Mouse (Mus musculus): Measurements from ENCODE around the gene Mllt11.
"Not testable (repeated sequence)": the region's sequence is repeated elsewhere in the genome, so short reads cannot be mapped to it uniquely, and the experiment has no call there.

Mllt11 gene

DNA sequence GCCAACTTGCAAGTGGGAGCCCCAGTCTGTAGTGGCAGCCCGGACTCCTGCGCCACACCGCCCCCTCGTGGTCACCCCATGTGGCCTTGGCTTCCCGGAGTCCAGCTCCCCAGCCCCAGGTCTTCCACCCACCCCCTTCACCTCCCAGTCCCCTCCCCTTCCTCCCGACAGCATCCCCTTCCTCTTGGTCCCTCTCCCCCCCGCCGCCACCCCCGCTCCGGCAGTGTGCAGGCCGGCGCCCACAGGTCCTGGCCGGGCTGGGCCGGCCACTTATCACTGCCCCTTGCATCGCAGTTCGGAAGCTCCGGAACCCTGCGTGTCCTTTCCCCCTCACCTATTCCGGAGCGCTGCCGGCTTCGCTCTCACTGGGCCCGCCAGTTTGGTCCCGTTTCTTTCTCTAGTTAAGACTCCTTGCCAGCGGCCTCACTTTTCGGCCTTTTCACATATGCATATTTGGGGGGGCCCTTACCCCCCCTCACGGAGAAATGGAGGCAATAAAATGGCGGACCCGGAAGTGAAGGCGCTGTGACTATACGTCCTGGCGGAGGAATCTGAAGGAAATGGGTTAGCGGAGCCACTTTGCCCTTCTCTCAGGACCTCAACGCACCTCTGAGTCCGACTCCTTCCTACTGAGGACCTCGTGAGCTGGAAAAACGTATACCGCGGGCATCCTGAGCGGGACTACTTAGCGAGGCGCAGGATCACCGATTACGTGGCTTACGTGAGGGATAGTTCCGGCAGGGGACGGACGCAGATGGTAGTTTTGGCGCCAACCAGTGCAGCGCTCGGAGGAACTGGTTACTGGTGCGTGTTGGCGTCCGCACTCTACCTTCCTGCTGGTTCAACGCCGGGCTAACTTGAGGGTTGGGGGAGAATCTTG lies 14.5 kb downstream of the Mllt11 start, which contains the start of gene Gabpb2:
TSS of gene Gabpb2 (minus strand) at position 662 of the 880 bp plus-strand sequence.
- peak; percentile 100 for DNase-seq (ENCODE audit: extremely low read depth, low read depth)

- no peak for DNase-seq (ENCODE audit: extremely low read depth, low read depth)
Observed at GRCm38 (mm10) chr3:95216655-95217254, 15.2 kb downstream of the Mllt11 start.

GRCm38 (mm10) chr3:95213609-95213975 lies 18.4 kb downstream of the Mllt11 start:
- no peak for DNase-seq (ENCODE audit: extremely low read depth, low read depth)

DNA sequence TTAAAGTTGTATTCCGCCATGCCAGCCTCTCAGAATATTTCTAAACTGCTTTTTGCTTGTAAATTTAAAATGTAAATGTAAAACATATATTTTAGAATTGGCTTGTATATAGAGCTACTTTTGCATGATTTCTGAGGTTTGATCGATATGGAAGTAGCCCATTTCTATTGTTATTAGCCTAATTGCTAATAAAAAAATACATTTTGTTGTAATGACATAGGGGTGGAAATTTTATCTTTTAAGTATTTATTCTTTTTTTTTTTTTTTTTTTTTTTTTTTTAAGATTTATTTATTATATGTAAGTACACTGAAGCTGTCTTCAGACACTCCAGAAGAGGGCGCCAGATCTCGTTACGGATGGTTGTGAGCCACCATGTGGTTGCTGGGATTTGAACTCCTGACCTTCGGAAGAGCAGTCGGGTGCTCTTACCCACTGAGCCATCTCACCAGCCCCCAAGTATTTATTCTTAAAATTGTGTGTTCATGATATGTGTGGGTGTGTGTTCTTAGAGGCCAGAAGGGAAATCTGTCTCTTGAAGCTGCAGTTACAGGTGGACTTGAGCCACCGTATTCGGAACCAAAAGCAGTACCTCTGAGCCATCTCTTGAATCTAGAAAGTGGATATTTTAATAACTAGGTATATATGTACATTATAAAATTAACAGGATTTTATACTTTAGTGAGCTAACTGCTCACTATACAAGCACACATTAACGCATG lies 18.9 kb downstream of the Mllt11 start:
- not testable (repeated sequence) for DNase-seq (ENCODE audit: extremely low read depth, low read depth)

- no peak for DNase-seq (ENCODE audit: extremely low read depth, low read depth)
Observed at GRCm38 (mm10) chr3:95210585-95210984, 21.4 kb downstream of the Mllt11 start.

DNA sequence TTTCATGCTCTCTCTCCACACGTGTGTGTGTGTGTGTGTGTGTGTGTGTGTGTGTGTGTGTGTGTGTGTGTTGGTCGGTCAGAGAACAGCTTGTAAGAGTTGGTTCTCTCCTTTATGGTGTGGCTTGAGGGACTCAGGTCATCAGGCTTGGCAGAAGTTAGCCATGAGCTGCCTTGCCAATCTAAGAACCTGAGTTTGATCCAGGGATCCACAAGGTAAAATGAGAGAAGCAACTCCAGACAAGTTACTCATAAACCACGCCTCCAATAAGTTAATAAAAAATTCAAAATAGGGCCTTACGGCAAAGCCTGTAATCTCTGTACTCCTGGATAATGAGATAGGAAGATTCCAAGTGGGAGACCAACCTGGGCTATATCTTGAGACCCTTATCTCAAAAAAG lies 23.7 kb downstream of the Mllt11 start:
- DNase-seq (ENCODE audit: extremely low read depth, low read depth): no peak

GRCm38 (mm10) chr3:95203880-95204279 lies 28.1 kb downstream of the Mllt11 start:
- DNase-seq (ENCODE audit: extremely low read depth, low read depth): no peak

DNA sequence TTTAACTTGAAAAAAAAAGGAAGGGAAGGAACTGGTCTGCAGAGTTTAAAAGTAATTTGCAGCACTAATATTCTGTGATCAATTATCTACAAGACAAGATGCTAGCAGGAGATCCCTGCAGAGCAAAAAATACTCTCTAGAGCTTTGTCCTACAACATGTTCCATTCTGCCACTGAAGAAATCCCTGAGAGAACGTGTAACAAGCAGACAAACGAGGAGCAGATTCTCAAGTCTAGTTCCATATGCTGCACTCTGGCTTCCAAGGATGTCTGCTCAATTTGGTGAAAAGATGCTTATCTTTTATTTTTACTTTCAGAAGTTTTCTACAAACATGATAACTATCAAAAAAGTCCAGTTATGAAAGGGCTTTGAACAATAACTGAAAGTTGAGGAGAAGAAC lies 31.4 kb downstream of the Mllt11 start:
- DNase-seq (ENCODE audit: extremely low read depth, low read depth): no peak

DNA sequence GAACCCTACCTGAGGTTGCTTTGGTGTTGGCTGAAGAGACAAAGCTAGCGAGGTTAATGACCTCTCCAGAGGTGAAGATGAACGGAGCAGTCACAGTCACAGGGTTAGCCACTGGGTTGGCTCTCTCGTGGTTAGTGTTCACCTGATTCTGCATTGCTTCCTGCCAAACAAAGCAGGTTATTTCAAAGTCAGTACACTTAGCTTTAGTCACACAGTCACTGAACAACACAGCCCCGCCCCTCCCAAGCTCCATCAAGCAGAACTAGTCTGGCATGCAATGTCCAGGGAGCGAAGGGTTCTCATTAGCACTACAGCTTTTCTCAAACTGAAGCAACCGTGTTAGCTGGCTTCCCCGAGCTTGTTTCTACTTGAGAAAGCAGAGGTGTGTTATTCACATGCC lies 31.8 kb downstream of the Mllt11 start:
- no peak for DNase-seq (ENCODE audit: extremely low read depth, low read depth)

DNA sequence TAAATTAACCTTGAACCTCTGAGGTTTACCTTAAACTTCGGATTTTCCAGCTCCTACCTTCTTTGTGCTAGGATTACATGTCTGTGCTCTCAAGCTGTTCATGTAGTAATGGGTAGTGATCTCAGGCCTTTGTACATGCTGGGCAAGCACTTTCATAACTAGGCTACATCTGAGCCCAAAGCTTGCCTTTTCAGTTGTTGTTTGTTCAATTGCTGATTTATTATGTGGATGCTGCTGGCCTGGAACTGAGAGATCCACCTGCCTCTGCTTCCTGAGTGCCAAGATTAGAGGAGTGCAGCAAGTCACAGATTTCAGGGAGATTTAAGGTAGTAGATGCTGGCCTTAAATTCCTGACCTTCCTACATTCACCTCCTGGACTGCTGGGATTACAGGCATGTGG lies 32.9 kb downstream of the Mllt11 start:
- DNase-seq (ENCODE audit: extremely low read depth, low read depth): no peak

DNA sequence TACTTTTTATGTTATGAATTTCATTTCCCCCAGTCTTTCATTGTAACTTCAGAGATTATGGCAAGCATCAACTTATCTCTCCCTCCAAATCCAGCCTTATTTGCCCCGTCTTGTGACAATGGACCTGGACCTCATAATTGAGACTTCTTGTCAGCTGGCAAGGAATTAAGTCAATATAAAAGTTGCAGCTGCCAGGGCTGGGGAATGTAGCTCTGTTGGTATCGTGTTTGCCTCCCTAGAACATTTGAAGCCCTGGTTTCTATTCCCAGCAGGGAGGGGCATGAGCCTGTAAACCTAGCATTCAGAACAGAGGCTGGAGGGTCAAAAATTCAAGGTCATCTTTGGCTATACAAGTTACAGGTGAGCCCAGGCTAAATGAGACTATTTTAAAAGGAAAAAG lies 36.2 kb downstream of the Mllt11 start:
- DNase-seq (ENCODE audit: extremely low read depth, low read depth): no peak

GRCm38 (mm10) chr3:95194721-95195135 lies 37.2 kb downstream of the Mllt11 start:
- DNase-seq (ENCODE audit: extremely low read depth, low read depth): no peak

GRCm38 (mm10) chr3:95186888-95187287 lies 45.1 kb downstream of the Mllt11 start:
- no peak for DNase-seq (ENCODE audit: extremely low read depth, low read depth)

DNA sequence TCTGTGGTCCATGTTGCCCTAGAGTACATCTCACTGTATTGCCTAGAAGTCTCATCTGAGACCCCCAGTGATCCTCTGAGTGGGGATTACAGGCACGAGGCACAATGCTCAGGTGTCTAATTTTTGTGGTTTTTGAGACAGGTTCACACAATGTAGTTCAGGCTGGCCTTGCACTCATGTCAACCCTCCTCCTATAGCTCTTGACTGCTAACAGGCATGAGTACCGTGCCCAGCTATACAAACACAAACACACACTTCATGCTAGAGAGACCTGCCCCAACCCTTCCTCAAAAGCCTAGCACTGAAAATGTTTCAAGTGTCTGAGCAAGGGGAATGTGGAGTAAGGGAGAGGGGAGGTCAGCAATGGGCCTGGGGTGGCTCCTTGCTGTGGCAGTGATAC lies 45.9 kb downstream of the Mllt11 start:
- DNase-seq (ENCODE audit: extremely low read depth, low read depth): no peak

DNA sequence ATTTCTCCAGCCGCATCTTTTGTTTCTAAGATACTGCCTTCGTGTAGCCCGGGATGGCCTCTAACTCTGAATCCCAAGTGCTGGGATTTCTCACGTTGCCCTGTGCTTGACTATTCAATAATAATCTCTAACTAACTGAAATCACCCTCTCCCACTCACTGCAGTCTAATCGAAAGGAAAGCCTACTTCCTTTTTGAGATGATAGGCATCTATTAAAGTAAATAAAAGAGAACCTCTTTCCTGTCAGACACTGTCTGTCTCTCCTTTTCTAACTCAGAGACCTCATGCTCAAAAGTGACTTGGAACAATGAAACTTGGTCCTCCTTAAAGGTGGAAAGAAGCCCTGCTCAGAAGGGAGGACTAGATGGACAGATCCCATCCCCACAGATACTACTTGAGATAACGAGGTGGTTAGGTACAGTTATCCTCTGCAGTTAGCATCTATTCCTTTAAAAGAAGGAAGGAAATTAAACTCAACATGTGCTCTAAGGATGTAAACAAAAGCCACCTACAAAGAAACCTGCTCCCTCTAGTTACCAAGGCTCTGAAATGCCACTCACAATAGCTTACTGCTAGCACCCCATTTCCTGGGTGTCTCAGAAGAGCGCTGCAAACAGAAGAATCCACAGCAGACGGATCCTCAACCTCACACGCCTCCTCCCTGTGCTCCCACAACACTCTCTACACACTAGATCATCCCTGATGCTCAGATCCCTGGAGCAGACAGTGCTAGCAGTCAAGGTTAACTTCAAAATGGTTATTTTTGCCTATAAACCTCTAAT lies 47.0 kb downstream of the Mllt11 start:
- no peak for DNase-seq (ENCODE audit: extremely low read depth, low read depth)

GRCm38 (mm10) chr3:95181841-95182240 lies 50.1 kb downstream of the Mllt11 start:
- DNase-seq (ENCODE audit: extremely low read depth, low read depth): no peak

- DNase-seq (ENCODE audit: extremely low read depth, low read depth): no peak
Observed at GRCm38 (mm10) chr3:95179890-95180289, 52.1 kb downstream of the Mllt11 start.

DNA sequence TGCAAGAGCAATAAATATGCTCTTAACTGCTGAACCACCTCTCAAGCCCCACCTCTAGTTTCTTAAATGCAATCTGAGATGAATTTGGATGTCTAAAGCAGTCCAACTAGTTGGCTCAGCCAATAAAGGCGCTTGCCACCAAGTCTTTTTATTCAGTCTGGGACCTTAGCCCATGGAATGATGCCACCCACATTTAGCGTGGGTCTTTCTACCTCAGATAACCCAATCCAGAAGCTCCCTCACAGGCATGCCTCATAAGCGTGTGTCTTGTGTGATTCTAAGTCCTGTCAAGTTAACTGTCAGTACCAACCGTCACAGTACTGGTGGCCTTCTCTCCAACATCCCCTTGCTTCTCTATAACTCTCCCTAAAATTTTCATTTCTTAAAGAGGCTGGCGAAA lies 53.0 kb downstream of the Mllt11 start:
- DNase-seq (ENCODE audit: extremely low read depth, low read depth): no peak

DNA sequence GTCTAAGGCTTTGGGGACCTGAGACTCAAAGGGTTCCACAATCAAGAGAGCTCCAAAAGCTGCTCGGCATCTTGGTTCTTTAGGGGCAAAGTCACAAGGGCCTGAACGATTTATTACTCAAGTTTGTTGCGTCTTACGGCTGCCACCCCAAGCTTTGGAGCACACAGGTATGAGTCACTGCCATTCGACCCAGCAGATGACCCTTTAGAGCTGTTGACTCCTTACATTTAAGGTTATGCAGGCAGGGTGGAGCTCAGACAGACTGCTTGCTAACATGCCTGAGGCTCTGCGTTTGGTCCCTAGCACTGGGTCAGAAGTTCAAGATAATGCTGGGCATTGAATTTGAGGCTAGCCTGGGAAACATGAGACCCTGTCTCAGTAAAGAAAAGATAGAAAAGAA lies 54.4 kb downstream of the Mllt11 start:
- no peak for DNase-seq (ENCODE audit: extremely low read depth, low read depth)

DNA sequence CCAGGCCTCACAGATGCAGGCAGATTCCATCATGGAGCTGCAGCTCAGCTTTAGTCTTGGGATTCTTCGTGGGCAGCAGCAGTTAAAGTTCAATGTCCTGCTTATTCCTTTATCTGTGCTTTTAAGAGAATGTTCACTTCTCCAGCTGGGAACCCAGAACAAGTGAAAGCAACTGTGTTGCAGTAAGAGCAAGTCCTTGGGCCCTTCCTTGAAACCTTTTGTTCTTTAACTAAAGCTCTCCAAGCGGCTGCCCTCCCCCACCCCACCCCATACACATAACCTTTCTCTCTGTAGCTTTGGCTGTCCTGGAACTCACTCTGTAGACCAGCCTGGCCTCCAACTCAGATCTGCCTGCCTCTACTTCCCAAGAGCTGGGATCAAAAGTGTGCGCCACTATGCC lies 55.5 kb downstream of the Mllt11 start:
- DNase-seq (ENCODE audit: extremely low read depth, low read depth): no peak

DNA sequence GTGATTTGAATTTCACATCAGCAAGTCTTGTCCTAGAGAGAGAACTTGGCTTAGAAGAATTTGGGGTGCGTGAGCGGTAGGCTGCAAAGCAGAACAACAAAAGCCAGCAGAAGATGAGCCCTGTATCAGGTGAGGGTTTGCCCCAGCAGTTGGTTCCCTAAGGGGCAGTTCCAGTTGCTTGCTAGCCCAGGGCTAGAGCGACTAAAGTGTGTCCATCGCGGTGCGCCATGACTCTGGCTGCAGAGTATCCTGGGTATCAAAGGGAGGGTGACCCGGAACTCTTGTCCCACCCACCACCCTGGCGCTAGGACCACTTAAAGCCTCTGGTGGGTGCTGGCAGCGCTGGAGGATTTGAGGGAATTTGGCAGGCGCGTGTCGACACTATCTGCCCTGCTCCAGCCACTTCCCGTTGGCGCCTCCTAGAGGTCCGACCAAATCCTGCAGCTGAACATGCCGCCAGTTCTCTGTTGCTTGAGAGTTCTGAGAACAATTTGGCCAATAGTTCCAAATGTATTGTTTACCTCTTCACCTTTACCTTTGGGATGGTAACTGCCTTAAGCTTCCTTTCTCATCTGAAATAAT lies 57.9 kb downstream of the Mllt11 start:
- DNase-seq (ENCODE audit: extremely low read depth, low read depth): peak; percentile 72
